Mouse (Mus musculus) cortical plate, adult 2 months (tissue): ENCODE data around the gene Cyp8b1.

Experiments used
- CTCF ChIP-seq: fragments of 200-500 bp; IDR thresholded peaks from 2 replicates; pipeline ENCODE4 v1.5.1; 2011; ENCODE audit warnings: mild to moderate bottlenecking, control low read depth, low read length; ENCODE audit not compliant: insufficient read depth; ENCODE audit errors: extremely low read depth
- POLR2A ChIP-seq: fragments of 200-500 bp; IDR thresholded peaks from 2 replicates; pipeline ENCODE4 v1.6.1; 2011; ENCODE audit warnings: mild to moderate bottlenecking, low read length, control low read depth; ENCODE audit not compliant: insufficient read depth; ENCODE audit errors: extremely low read depth

DNA sequence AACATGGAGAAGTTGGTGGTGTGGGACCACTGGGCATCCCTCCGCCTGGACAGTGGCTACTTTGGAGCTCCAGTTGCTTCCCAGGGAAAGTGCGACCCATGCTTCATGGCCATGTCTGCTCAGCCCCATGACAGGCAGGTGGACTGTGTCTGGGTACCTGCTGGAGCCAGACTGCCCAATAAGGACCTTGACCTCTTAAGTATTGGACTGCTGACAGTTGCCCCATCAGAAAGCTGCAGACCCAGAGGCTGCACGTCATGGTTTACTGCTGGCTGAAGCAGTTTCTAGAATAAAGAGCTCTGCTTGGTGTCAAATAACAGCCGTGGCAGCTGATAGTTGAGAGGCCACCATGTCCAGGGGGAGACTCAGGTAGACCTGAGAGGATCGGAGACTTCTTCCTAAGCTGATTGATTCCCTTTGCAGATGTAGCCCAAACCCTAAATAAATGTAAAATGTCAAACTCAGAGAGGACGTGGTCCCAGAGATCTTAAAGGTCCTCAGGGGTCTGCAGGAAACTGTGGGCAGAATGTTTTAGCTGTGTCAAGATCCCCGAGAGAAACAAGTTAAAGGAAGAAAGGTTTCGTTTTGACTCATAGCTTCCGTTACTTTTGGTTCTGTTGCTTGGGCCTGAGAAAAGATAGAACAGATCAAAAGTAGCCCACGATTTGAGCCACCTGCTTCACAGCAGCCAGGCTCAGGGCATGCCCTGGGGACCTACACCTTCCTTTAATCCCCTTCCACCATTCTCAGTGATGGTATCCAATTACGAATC lies 10.7 kb upstream of the Cyp8b1 start:
- no peak for TF ChIP-seq CTCF
- TF ChIP-seq POLR2A: no peak
